Mouse (Mus musculus) lung, postnatal 0 days (tissue): ENCODE results near the gene Srsf2.
A peak's percentile ranks its signal among the peaks of the same experiment; 100 is the strongest.

Experiments
- CTCF ChIP-seq: IDR thresholded peaks from 2 replicates; pipeline ENCODE4 v1.5.1; 2016; ENCODE audit warnings: antibody characterized with exemption, mild to moderate bottlenecking
- EP300 ChIP-seq: IDR thresholded peaks from 2 replicates; pipeline ENCODE4 v1.6.1; 2016; ENCODE audit warnings: antibody characterized with exemption, mild to moderate bottlenecking, control low read depth

DNA sequence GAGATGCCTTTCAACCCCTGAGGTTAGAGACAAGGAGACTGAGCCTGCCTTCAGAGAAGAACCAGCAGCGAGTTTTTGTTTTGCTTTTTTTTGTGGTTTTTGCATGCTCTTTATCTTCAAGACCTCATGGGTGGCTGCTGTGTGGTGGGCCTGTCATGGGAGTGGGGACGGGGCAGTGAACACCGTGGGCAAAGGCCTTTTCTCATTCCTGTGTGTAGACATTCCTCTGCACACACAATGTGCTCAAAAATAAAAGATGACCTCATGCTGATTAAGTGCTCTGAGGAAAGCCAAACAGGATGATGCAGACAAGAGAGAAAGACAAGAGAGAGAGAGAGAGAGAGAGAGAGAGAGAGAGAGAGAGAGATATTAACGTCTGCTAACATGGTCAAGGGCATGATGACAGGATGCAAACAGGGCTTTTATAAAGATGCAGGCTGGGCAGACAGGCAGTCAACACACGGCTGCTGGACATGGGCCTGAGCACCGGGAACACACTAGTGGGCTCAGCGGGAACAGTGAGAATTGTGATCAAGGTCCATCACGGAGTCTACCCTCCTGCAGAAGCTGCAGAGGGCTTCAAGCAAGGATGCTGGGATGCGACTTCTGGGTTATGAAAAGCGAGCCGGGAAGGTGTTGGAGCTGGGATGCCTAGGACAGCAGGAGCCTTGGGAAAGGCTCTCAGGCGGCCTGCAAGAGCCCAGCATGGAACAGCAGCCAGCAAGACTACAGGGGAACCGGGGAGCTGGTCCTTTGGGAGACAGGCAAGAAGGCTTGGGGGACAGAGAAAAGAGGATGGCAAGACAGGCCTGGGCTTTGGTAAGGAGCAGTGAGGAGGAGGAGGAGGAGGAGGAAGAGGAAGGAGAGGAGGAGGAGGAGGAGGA, 31.6 kb downstream of the Srsf2 start:
- TF ChIP-seq CTCF = no peak
- peak; percentile 65 for TF ChIP-seq EP300
